Mouse (Mus musculus) MEL (cell line): Measurements from ENCODE around the gene Cbarp. TPM values are rescaled to one million over a fixed set of nuclear protein-coding genes. Genes with fewer than 3 reads are reported as not detected.

Experiments
- DNase-seq: peaks from one replicate; pipeline ENCODE4 v3.0.0; 2011; ENCODE audit warnings: low read depth, low spot score
- H3K27ac ChIP-seq: 2 replicates; pipeline ENCODE4 v1.5.1; 2012; ENCODE audit warnings: low read depth, mild to moderate bottlenecking, control low read depth, low read length, moderate library complexity; ENCODE audit not compliant: control insufficient read depth
- H3K27me3 ChIP-seq, 2 experiments: fragments of 150-350 bp in 1 of 2; sonication (generic) in 1 of 2; 2 replicates each; pipeline ENCODE4 v1.6.1; 2012; ENCODE audit warnings: low read length in 2 of 2, mild to moderate bottlenecking in 2 of 2, improper control_type of control experiment in 1 of 2, moderate library complexity in 1 of 2; ENCODE audit not compliant: insufficient read depth in 2 of 2, control insufficient read depth in 1 of 2
- H3K36me3 ChIP-seq, 2 experiments: 2 replicates each; pipeline ENCODE4 v1.6.1; 2012 to 2014; ENCODE audit warnings: low read length in 2 of 2, improper control_type of control experiment in 1 of 2, inconsistent platforms in 1 of 2, mild to moderate bottlenecking in 1 of 2; ENCODE audit not compliant: insufficient read depth in 2 of 2, control insufficient read depth in 1 of 2
- H3K4me1 ChIP-seq, 2 experiments: fragments of 150-350 bp in 1 of 2; sonication (generic) in 1 of 2; 2 replicates each; pipeline ENCODE4 v1.6.1; 2012; ENCODE audit warnings: low read length in 2 of 2, improper control_type of control experiment in 1 of 2, mild to moderate bottlenecking in 1 of 2; ENCODE audit not compliant: insufficient read depth in 2 of 2, control insufficient read depth in 1 of 2
- H3K4me3 ChIP-seq, 2 experiments: fragments of 150-350 bp in 1 of 2; sonication (generic) in 1 of 2; 2 replicates each; pipeline ENCODE4 v1.5.1; 2012; ENCODE audit warnings: low read depth in 2 of 2, low read length in 2 of 2, mild to moderate bottlenecking in 2 of 2, moderate library complexity in 2 of 2, control low read depth in 1 of 2, improper control_type of control experiment in 1 of 2; ENCODE audit not compliant: control insufficient read depth in 1 of 2, insufficient read depth in 1 of 2
- H3K79me2 ChIP-seq: 2 replicates; pipeline ENCODE4 v1.6.1; 2012; ENCODE audit warnings: mild to moderate bottlenecking, low read length, moderate library complexity; ENCODE audit not compliant: control insufficient read depth, poor library complexity, insufficient read depth
- H3K9ac ChIP-seq: 2 replicates; pipeline ENCODE4 v1.6.1; 2012; ENCODE audit warnings: low read depth, mild to moderate bottlenecking, control low read depth, low read length, moderate library complexity; ENCODE audit not compliant: control insufficient read depth, poor library complexity, severe bottlenecking
- H3K9me3 ChIP-seq: fragments of 150-350 bp; sonication (generic); replicated peaks from 2 replicates; pipeline ENCODE4 v1.6.1; 2012; ENCODE audit warnings: mild to moderate bottlenecking, low read length, improper control_type of control experiment, moderate library complexity; ENCODE audit not compliant: insufficient read depth
- CTCF ChIP-seq, 3 experiments: IDR thresholded peaks in 2 of 3; conservative IDR thresholded peaks in 1 of 3; 2 replicates each; pipeline ENCODE4 v1.5.1; 2011 to 2012; ENCODE audit warnings: low read length in 3 of 3, low read depth in 2 of 3, mild to moderate bottlenecking in 2 of 3, improper control_type of control experiment in 1 of 3, inconsistent platforms in 1 of 3, mixed read lengths in 1 of 3, moderate library complexity in 1 of 3; ENCODE audit not compliant: control insufficient read depth in 1 of 3, insufficient read depth in 1 of 3, poor library complexity in 1 of 3, severe bottlenecking in 1 of 3
- E2F4 ChIP-seq: IDR thresholded peaks from 2 replicates; pipeline ENCODE4 v1.6.1; 2011; ENCODE audit warnings: low read depth, low read length, improper control_type of control experiment, borderline replicate concordance
- EP300 ChIP-seq, 2 experiments: IDR thresholded peaks; 2 replicates each; pipeline ENCODE4 v1.6.1; 2011; ENCODE audit warnings: improper control_type of control experiment in 2 of 2, low read length in 2 of 2, low read depth in 1 of 2, mild to moderate bottlenecking in 1 of 2
- ETS1 ChIP-seq: IDR thresholded peaks from 2 replicates; pipeline ENCODE4 v1.6.1; 2012; ENCODE audit warnings: low read depth, mild to moderate bottlenecking, inconsistent platforms, low read length, improper control_type of control experiment, moderate library complexity
- HCFC1 ChIP-seq: IDR thresholded peaks from 2 replicates; pipeline ENCODE4 v1.6.1; 2012; ENCODE audit warnings: low read depth, mild to moderate bottlenecking, inconsistent platforms, low read length, improper control_type of control experiment, moderate library complexity
- JUND ChIP-seq: IDR thresholded peaks from 2 replicates; pipeline ENCODE4 v1.6.1; 2011; ENCODE audit warnings: low read depth, mild to moderate bottlenecking, improper control_type of control experiment, low read length
- MAFK ChIP-seq: IDR thresholded peaks from 2 replicates; pipeline ENCODE4 v1.6.1; 2011; ENCODE audit warnings: low read depth, mild to moderate bottlenecking, low read length, improper control_type of control experiment, borderline replicate concordance
- MAZ ChIP-seq: IDR thresholded peaks from 2 replicates; pipeline ENCODE4 v1.6.1; 2012; ENCODE audit warnings: low read depth, mild to moderate bottlenecking, inconsistent platforms, low read length, improper control_type of control experiment
- MEF2A ChIP-seq: IDR thresholded peaks from 2 replicates; pipeline ENCODE4 v1.6.1; 2014; ENCODE audit warnings: low read depth, mild to moderate bottlenecking, inconsistent platforms, low read length, improper control_type of control experiment; ENCODE audit not compliant: poor library complexity, insufficient replicate concordance, severe bottlenecking; ENCODE audit errors: extremely low read depth
- MXI1 ChIP-seq: IDR thresholded peaks from 2 replicates; pipeline ENCODE4 v1.6.1; 2011; ENCODE audit warnings: mild to moderate bottlenecking, low read depth, low read length, improper control_type of control experiment
- MYB ChIP-seq: IDR thresholded peaks from 2 replicates; pipeline ENCODE4 v1.6.1; 2011; ENCODE audit warnings: mild to moderate bottlenecking, low read depth, low read length, improper control_type of control experiment
- NELFE ChIP-seq: IDR thresholded peaks from 2 replicates; pipeline ENCODE4 v1.6.1; 2011; ENCODE audit warnings: low read depth, low read length, improper control_type of control experiment
- POLR2AphosphoS5 ChIP-seq: IDR thresholded peaks from 2 replicates; pipeline ENCODE4 v1.6.1; 2012; ENCODE audit warnings: low read depth, borderline replicate concordance, mild to moderate bottlenecking, inconsistent platforms, low read length, moderate library complexity, mixed read lengths
- RCOR1 ChIP-seq: IDR thresholded peaks from 2 replicates; pipeline ENCODE4 v1.6.1; 2012; ENCODE audit warnings: low read depth, mild to moderate bottlenecking, inconsistent platforms, low read length, improper control_type of control experiment
- SIN3A ChIP-seq: IDR thresholded peaks from 2 replicates; pipeline ENCODE4 v1.6.1; 2012; ENCODE audit warnings: low read length, improper control_type of control experiment, inconsistent platforms
- TAL1 ChIP-seq: IDR thresholded peaks from 2 replicates; pipeline ENCODE4 v1.6.1; 2012; ENCODE audit warnings: mild to moderate bottlenecking, inconsistent platforms, low read length, moderate library complexity, mixed read lengths
- TBP ChIP-seq: IDR thresholded peaks from 2 replicates; pipeline ENCODE4 v1.8.0; 2011; ENCODE audit warnings: low read depth, low read length, improper control_type of control experiment
- UBTF ChIP-seq: IDR thresholded peaks from 2 replicates; pipeline ENCODE4 v1.6.1; 2012; ENCODE audit warnings: low read depth, mild to moderate bottlenecking, inconsistent platforms, low read length, improper control_type of control experiment, moderate library complexity, borderline replicate concordance; ENCODE audit not compliant: insufficient read depth
- USF1 ChIP-seq: IDR thresholded peaks from 2 replicates; pipeline ENCODE4 v1.6.1; 2014; ENCODE audit warnings: low read depth, mild to moderate bottlenecking, inconsistent platforms, low read length, improper control_type of control experiment, moderate library complexity
- ZC3H11A ChIP-seq: IDR thresholded peaks from 2 replicates; pipeline ENCODE4 v1.6.1; 2012; ENCODE audit warnings: low read depth, mild to moderate bottlenecking, inconsistent platforms, low read length, improper control_type of control experiment
- ZMIZ1 ChIP-seq: IDR thresholded peaks from 2 replicates; pipeline ENCODE4 v1.6.1; 2012; ENCODE audit warnings: low read depth, mild to moderate bottlenecking, inconsistent platforms, low read length, improper control_type of control experiment, moderate library complexity
- ZNF384 ChIP-seq: IDR thresholded peaks from 2 replicates; pipeline ENCODE4 v1.6.1; 2012; ENCODE audit warnings: low read depth, mild to moderate bottlenecking, inconsistent platforms, low read length, improper control_type of control experiment
- polyA plus RNA-seq, 2 experiments: library from polyadenylated mRNA; stranded (reverse) in 1 of 2; unstranded in 1 of 2; fragments of >175 nt in 1 of 2; fragments of >200 nt in 1 of 2; gene quantifications; 2 replicates each; pipeline versions ENCODE4 v1.2.1 to v1.2.4; 2012; ENCODE audit warnings: low replicate concordance in 2 of 2, low read depth in 1 of 2; ENCODE audit not compliant: insufficient read length in 2 of 2, insufficient read depth in 1 of 2, missing spikeins in 1 of 2
- total RNA-seq: library from RNA; depleted of rRNA; stranded (reverse); fragments of 300-350 nt; gene quantifications from 2 replicates; pipeline ENCODE4 v1.2.3, GENCODE M21; 2012

The Cbarp gene
- total and polyA plus RNA-seq, 3 experiments = 6.8 to 19.3 TPM; not detected in 1

DNA sequence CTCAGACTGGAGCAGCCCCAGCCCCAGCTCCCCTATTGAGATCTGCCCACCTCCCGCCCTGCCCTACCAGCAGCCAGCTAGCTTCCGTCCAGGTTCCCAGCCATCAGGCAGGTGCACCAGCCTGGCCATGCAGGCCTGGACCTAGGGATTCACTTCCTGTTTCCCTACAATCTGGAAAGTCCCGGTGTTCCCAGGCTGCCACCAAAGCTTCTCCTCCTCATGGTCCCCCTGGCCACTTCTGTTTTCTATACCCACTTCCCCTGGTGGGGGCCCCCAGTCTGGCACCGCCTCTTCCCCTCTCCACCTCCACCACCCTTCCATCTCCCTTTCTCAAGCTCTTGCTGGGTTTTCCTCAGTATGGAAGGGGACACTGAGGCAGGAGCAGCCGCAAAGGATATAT is 35.2 kb downstream of the Cbarp start, which contains the start of gene Sbno2:
Gene Sbno2, minus strand, starts transcription at position 112 of the 400 bp plus-strand sequence.
- TF ChIP-seq JUND (no peak), MAZ (peak; percentile 39; the same call in 1 of the 2 replicates), EP300 (IDR thresholded peaks at IDR 0.05; ENCODE audit: low read depth in 1 of 2, low read length in 2 of 2) (no peak), TBP (no peak), MXI1 (0 out of 2 replicates have a peak, but pooled peaks have one; percentile 20)
- no peak within 1 kb of the TSS for H3K27ac ChIP-seq
- no peak within 1 kb of the TSS for H3K4me3 ChIP-seq
- H3K27me3 ChIP-seq = no peaks in the 10 kb centered on the region
- H3K9ac ChIP-seq = no peak within 1 kb of the TSS
- peak; percentile 38 for DNase-seq
- H3K36me3 ChIP-seq = peaks cover 0 to 18% of the 10 kb centered on the region in 2 experiments; a peak in 2 of 4 replicates
- H3K9me3 ChIP-seq = no peaks in the 10 kb centered on the region
- H3K4me1 ChIP-seq = peaks cover 12 to 26% of the 10 kb centered on the region in 2 experiments
- peaks cover 19% of the 10 kb centered on the region for H3K79me2 ChIP-seq

DNA sequence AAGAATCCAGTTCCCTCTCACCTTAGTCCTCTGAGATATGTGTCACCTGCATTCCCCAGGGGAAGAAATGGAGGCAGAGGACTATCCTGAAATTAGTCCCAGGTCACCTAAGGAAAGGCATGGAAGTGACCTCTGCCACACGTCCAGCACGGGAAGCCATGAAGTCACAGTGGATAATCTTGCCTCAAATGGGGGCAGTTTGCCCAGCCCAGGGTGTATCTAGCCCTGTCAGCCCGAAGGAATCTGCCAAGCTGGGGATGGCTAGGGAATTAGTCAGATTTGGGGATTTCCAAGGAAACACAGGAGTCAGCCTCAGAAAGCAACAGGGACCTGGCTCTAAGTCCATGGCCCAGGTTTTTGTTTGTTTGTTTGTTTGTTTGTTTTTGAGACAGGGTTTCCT is 36.5 kb downstream of the Cbarp start:
- no peaks in the 10 kb centered on the region for H3K9me3 ChIP-seq
- H3K36me3 ChIP-seq = peaks cover 0 to 14% of the 10 kb centered on the region in 2 experiments; a peak in 2 of 4 replicates
- H3K79me2 ChIP-seq = peaks cover 29% of the 10 kb centered on the region
- TF ChIP-seq POLR2AphosphoS5 = no peak
- no peak for TF ChIP-seq JUND
- no peak for TF ChIP-seq CTCF (IDR thresholded peaks at IDR 0.05 in 2 of 3, conservative IDR thresholded peaks at IDR 0.05 in 1 of 3; ENCODE audit: control insufficient read depth in 1 of 3, insufficient read depth in 1 of 3, low read depth in 2 of 3, low read length in 3 of 3, poor library complexity in 1 of 3, severe bottlenecking in 1 of 3)
- TF ChIP-seq ETS1 = no peak
- TF ChIP-seq MAFK = no peak
- no peak for TF ChIP-seq TBP
- TF ChIP-seq SIN3A = no peak
- no peak for TF ChIP-seq TAL1
- no peak for TF ChIP-seq E2F4
- no peak for TF ChIP-seq MEF2A
- TF ChIP-seq ZMIZ1 = no peak
- TF ChIP-seq USF1 = no peak
- TF ChIP-seq MYB = no peak
- no peak for TF ChIP-seq RCOR1
- no peak for TF ChIP-seq ZNF384
- no peak for TF ChIP-seq UBTF
- TF ChIP-seq HCFC1 = no peak
- no peak for TF ChIP-seq MXI1
- no peak for TF ChIP-seq ZC3H11A
- no peak for TF ChIP-seq NELFE
- no peak overlapping the region for H3K4me3 ChIP-seq
- no peaks in the 10 kb centered on the region for H3K27me3 ChIP-seq
- no peak for DNase-seq
- H3K27ac ChIP-seq = no peak overlapping the region
- peaks cover 12 to 23% of the 10 kb centered on the region in 2 experiments for H3K4me1 ChIP-seq
- no peak overlapping the region for H3K9ac ChIP-seq
